Mouse (Mus musculus) liver, adult 2 months (tissue): Measurements from ENCODE around the gene Gnl1.

Experiments
- CTCF ChIP-seq: fragments of 200-500 bp; IDR thresholded peaks from 2 replicates; pipeline ENCODE4 v1.5.1; 2011; ENCODE audit warnings: low read depth, low read length, control low read depth
- POLR2A ChIP-seq: fragments of 200-500 bp; IDR thresholded peaks from 2 replicates; pipeline ENCODE4 v1.6.1; 2011; ENCODE audit warnings: low read length, control low read depth; ENCODE audit not compliant: insufficient read depth; ENCODE audit errors: extremely low read depth

DNA sequence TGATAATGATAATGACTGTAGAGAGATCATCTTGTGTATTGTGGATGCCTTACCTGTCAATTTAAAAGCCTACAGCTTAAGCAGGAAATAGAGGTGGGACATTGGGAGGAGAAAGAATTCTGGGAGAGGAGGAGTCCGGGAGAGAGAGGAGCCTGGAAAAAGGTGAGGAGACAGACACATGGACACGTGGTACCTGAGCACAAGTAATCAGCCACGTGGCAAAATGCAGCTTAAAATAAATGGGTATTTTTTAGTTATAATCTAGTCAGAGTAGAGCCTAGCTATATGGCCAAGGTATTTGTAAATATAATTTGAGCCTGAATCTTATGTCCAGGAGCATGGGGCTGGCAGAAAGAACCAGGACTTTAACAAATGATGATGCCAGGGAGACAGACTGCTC, 39.9 kb downstream of the Gnl1 start:
- TF ChIP-seq POLR2A, result no peak
- no peak for TF ChIP-seq CTCF
